Mouse (Mus musculus): ENCODE measurements around the gene Efcab11. TPM values are rescaled to one million over a fixed set of nuclear protein-coding genes. Genes with fewer than 3 reads are reported as not detected.
"Not testable (repeated sequence)": the region's sequence is repeated elsewhere in the genome, so short reads cannot be mapped to it uniquely, and the experiment has no call there.

The Efcab11 gene
- total RNA-seq, 2 experiments from 2014 or later: 0.66 to 0.74 TPM

DNA sequence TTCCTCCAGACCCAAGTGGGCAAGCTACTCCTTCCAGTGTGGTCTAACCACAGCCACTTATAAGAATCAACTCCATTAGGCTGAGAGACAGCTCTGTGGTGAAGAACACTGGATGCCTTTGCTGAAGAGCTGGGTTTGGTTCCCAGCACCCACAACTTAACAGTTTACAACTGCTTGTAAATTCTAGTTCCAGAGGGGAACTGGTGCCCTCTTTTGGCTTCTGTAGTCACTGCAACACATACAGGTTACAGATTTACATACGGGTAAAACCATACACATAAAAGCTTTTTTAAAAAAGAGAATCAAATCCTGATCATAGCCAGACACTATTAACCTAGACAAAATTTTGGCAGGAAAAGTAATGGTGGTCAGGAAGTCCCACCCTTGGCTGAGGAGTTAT, 50.8 kb downstream of the Efcab11 start:
- intact Hi-C loops (cut with DNase I; ENCODE audit: low total_unique reads): loop anchor here (10.0 kb wide), 1 partner anchor 89 kb away; no protein-coding TSS in a partner anchor
- DNase-seq: no peak

DNA sequence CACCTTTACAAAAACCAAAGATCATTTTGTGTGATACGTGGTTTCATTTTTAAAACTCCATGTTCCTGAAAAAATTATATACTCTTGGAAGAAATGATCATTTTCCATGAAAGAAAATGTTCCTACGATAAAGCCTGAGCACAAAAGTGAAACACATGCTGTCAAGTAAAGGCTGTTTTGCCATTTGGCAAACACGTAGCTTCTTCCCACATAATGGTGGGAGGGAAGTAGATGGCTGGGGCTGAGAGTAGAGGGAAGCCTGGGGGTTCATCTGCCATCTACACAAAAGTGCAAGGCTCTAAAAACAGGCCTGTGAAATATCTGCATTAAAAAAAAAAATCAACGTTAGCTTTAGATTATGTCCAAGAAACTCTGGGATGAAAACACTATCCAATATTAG, 61.6 kb downstream of the Efcab11 start:
- no peak for DNase-seq
- intact Hi-C loops (cut with DNase I; ENCODE audit: low total_unique reads): no loop called here

DNA sequence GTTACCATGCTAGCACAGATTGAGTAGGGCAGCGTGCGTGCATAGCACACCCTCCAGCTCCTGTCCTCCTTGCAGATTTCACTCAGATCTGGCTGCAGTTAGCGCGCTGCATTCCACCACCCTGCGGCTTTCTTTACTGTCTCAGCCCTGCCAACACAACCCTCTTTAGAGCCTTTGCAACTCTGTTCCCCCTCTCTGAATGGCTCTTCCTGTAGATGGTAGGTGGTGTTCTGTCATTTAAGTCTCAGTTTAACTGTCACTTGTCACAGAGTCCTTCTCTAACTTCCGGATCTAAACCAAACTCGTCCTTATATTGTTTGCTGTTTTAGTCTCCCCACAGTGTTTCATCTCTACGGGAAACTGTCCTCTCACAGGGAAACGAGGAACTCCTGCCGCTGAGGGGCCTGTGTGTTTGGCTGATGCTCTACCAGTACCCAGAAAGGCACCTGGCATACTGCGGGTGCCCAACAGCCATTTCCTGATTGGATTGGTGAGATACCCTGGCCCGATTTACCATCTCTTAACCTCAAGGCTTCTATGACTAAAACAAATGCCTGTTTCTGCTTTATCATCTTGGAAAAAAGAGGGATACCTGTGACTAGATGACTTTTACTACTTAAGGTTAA, 62.8 kb downstream of the Efcab11 start:
- intact Hi-C loops (cut with DNase I; ENCODE audit: low total_unique reads): no loop called here
- no peak for DNase-seq

DNA sequence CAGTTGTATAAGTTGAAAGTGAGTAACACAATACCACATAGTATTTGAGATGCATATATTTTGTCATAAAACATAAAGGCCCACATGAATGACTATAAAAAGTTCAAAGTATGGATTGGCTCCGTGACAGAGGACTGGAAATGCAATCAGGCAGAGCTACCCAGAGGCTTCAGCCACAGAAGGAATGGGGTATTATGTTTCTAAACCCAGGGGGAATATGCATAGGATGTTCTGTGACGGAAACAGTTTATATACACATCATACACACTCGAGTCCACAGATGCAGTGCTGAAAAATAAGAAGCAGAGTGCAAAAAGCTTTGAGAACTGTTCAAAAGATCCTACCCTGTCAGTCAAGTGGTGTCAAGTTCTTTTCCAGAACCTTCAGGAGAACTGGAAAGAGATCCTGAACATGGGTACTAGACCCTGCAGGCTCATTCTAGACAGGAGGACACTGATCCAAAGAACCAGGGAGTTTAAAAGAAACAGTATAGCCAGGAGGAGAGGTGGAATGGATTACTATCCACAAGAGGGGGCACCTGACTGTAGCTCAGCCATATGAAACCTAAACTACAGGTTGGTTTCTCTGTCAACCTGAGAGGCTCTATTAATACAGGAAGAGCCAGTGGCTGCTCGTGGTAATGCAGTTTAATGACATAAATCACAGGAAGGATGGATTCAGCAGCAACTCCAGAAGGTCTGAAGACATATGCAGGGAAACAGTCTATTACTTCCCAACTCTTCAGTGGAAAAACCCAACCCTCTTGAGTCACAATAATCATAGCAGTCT, 64.9 kb downstream of the Efcab11 start:
- intact Hi-C loops (cut with DNase I; ENCODE audit: low total_unique reads): no loop called here
- DNase-seq: no peak

DNA sequence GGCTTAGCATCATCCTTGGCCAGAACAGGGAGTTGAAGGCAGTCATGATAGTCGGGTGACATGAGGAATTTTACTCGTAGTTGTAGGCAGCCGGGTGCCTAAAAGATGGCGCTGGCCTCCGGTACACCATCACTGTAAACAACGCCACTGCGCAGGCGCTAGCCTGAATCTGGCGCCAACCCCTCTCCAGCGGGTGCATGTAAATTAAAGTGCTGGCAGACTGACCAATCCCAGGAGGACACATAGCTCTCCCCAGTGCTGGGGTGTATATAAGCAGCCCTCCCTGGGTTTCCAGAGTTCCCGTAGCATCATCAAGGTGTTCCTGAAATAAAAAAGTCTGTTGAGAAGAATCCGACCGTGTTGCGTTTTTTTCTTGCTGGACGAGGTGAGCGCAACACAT, 66.2 kb downstream of the Efcab11 start:
- DNase-seq; intact Hi-C loops (cut with DNase I; ENCODE audit: low total_unique reads): not testable (repeated sequence)

DNA sequence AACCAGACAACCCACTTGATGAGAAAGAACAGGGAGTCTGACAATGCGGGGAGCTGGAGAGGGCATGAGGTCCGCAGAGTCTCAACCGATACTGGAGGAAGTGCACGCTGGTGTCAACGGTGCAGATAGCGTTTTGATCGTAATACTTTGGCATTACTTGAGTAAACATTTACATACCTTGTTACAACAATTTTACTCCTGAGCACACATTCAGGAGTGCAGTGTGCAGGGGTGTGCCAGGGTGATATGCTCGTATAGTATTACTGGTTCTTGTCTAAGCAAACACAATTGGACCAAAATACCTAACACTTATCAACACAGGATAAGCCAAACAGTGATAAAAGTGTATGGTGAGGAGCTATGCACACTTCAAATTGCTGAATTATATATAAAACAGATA, 69.0 kb downstream of the Efcab11 start:
- intact Hi-C loops (cut with DNase I; ENCODE audit: low total_unique reads): no loop called here

DNA sequence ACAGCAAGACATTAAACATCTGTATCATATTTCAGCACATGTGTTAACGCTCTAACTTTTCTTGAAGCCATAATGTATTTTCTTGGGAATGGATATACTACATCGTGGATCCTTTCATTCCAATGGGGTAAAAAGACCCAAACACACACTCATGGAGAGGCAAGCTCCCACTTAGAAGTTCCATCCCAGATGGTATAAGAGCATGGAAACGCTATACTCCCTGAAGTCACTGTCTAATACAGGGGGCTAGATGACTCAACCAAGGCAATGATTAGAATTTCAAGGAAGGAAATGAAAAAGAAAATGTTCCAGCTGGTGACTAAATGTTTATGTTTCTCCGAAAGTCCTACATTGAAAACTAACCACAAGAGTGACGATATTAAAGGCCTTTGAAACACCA, 76.3 kb downstream of the Efcab11 start:
- intact Hi-C loops (cut with DNase I; ENCODE audit: low total_unique reads): no loop called here
- DNase-seq: no peak

More for the DNA sequence above, 69.0 kb downstream of the Efcab11 start:
- no peak for DNase-seq

DNA sequence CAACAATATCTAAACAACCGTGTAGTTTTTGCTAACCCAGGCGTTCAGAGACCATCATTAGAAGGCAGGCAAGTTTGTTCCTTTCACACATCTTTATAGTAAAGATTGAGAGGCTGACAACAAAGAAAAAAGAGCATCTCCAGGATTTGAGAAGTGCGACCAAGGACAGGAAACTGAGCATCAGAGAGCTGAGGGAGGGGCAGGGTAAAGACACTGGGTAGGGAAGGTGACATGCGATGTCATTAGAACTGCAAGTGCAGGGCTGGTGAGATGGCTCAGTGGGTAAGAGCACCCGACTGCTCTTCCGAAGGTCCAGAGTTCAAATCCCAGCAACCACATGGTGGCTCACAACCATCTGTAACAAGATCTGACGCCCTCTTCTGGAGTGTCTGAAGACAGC, 77.5 kb downstream of the Efcab11 start:
- intact Hi-C loops (cut with DNase I; ENCODE audit: low total_unique reads); DNase-seq: not testable (repeated sequence)

DNA sequence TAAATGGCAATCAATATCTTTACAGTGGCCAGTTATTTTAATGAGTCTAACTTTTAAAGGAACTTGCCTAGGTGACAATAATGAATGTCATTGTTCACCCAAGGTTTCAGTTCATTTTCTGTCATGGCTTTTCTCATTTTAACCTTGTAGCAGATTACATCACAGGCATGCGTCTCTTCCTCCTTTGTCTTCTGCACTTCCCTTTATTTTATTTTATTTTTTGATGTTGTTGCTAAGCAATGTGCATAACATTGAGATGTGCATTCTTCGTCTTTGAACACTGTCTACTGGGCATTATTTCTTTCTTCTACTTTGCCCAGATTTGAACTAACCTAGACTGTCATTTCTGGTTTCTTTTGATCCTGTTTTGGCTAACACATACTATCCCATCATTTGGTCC, 88.3 kb downstream of the Efcab11 start:
- DNase-seq: no peak
- intact Hi-C loops (cut with DNase I; ENCODE audit: low total_unique reads): no loop called here

DNA sequence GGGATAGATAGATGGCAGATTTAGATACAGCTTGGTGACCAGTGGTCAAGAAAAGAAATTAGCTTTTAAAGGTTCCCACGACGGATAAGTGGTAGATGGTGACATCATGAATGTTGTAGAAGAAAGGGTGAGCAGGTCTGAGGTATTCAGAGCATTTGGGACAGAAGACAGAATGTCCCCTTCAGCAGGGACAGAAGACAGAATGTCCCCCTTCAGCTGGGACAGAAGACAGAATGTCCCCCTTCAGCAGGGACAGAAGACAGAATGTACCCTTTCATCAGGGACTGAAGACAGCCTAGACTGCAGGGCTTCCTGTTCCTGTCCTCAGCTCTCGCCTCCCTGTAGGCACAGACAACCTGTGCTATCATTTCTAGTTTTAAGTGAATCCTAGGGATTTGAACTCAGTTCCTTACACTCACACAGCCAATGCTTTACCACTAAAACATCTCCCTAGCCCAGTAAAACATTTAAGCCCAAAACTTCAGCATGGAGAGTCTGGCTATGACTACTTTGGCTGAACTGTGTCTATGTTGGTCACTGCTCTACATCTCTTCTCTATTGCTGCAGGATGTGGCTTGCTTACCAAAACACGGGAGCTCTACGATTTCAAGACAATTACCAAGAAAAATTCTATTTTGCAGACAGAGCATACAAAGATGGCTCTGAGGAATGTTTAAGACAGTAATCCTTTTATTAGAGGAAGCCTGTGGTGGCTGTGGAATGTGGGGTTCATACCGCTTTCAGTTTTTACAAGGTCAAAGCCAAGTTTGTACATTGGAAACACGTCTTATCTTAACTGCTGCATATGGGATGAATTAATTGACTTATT, 89.2 kb downstream of the Efcab11 start:
- intact Hi-C loops (cut with DNase I; ENCODE audit: low total_unique reads): no loop called here
- DNase-seq: no peak

DNA sequence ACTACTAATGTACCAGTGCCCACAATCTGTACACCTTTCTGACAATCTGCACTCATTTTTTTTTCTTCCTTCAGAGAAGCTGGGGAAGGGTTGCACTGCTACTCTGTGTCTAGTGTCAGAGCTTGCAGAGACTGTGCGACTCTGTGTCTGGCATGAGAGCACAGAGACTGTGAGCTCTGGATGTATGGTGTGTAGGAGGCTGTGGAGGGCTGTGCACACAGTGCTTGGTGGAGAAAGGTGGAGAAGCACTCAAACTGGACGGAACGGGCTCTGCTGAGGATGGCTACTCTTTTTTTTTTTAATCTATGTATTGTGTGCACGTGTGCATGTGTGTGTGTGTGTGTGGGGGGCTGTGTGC, 90.1 kb downstream of the Efcab11 start:
- intact Hi-C loops (cut with DNase I; ENCODE audit: low total_unique reads): no loop called here

DNA sequence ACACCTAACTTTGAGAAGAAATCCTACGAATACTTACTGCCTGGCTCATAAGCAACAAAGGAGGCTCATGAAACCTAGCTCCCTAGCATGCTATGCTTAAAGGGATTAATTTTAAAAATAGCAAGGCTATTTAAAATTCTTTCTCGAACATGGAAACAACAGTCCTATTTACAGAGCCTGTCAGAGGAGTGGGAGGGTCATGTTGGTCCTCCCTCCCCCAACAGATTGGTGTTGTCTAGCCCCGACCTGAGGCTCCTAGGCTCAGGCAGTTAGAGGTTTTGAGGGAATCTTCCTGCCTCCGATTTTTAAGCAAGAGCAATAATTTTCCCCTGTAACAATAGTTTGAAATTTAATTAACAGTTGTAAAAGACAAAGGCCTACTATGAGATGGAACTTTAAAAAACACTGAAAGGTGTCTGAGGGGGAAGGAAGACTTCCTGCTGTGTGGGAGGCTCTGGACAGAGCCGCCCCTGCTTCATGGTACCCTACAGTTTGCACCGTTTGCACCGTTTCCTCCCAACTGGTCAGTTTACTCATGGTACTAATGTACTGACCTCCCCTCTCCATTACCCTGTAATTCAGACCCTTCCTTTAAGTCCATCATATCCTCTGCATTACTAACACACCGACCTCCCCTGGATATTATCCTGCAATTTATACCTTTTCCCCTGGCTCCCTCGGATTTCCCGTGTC, 90.6 kb downstream of the Efcab11 start:
- intact Hi-C loops (cut with DNase I; ENCODE audit: low total_unique reads): no loop called here
- no peak for DNase-seq

More for the DNA sequence above, 90.1 kb downstream of the Efcab11 start:
- DNase-seq: no peak

DNA sequence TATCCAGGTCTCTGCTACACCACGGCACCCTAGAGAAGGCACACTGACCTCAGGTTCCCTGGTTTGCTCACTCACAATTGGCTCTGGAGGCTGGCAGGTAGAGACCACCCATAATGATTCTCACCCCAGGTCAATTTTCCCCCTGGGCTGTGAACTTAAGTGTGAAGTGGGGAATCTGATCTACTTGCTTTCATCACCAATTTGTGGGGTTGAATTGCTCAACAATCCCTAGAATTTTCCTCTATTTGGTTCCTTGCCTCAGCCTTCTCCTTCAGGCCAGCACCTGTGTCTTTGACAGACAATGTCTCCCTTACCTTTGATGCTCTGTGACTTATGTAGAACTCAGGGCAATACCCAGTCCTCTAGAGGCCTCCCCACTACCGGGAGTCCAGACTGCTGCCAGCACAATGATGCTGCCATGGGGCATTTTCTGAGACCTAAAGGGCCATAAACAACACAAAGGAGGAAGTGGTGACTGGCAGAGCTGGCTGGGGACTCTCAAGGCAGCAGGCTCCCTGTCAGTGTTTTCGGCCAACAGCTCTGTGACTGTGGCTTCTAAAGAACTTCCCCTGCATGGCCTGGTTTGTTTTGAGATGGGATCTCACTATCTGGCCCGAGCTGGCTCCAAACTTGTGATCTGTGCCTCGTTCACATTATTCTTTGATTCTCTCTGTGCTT, 94.8 kb downstream of the Efcab11 start:
- intact Hi-C loops (cut with DNase I; ENCODE audit: low total_unique reads): no loop called here
- DNase-seq: no peak

DNA sequence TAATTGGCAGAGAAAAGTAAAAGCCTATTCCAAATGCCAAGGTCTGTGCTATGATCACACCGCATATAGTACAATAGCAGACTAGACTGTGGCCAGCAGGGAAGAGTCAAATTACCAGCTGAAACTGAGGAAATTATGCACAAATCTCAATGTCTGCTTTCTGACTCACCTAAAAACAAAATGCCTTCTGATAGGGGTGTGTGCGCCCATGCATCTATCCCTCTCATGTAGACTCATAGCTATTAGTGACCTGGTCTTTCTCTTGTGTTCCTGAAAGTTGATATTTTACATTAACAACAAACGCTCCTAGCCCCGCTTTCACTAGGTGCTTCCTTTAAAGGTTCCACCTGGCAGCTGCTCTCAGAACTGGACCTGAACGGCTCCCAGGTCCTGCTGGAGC, 102.5 kb downstream of the Efcab11 start:
- DNase-seq: no peak
- intact Hi-C loops (cut with DNase I; ENCODE audit: low total_unique reads): no loop called here

DNA sequence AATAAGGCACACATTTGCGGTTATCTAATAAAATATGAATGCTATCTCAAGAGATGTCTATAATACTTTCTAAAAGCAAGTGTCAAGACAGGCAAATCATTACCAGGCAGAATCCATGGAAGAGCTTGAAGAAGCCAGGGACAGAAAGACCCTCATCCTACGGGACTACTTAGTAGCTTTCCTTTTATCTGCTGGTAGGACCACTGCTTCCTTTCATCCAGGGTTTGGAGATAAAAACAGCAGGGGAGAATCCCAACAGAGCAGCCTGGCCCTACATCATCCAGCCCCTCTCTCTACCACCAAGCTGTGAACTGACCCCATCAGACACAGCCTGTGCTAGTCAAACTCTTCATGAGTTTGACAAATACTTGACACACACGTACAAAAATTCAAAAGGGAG, 103.8 kb downstream of the Efcab11 start:
- no peak for DNase-seq
- intact Hi-C loops (cut with DNase I; ENCODE audit: low total_unique reads): no loop called here

DNA sequence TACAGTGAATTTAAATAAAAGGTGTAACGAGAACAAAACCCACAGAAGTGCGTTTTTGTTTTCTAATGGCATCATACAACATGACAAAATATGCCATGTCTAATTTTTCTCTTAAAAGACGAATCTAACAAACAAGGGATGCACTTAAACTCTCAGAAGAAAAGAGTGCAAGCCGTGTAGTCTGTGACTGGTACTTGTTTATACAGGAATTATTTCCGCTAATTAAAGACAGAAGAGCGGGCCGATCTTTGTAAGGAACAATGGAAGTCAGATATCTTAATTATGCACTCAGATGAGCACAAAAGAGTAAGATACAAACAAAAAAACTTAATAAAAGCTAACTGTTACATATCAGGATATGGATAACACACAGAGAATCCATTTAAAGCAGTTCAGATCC, 104.3 kb downstream of the Efcab11 start:
- intact Hi-C loops (cut with DNase I; ENCODE audit: low total_unique reads): no loop called here
- DNase-seq: no peak

DNA sequence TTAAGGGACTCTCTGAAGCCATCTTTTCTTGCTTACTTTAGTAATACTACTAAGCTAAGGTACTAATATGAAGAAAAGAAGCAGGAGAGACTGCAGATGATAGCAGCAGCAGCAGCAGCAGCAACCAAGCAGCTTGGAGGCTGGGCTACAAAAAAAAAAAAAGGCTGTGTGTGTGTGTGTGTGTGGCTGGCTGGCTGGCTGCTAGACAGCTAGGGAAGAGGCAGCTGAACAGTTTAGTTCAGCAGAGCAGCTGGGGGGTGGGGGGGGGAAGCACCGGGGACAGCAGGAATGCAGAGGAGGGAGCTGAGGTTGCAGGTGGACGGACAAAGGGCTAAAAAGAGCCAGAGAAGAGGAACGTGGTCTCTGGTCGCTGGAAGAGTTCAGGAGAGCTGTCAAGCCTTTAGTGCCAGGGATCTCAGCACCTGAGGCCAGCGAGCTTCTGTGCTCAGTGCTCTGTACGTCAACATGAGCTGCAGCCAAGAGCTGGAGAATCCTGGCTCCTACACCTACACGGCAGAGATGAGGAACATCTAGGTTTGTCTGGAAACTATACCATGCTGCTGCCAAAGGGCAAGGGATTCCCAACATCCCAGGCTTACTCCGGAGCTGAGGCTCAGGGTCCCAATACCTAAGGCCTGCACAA, 107.6 kb downstream of the Efcab11 start:
- intact Hi-C loops (cut with DNase I; ENCODE audit: low total_unique reads): no loop called here
- no peak for DNase-seq

DNA sequence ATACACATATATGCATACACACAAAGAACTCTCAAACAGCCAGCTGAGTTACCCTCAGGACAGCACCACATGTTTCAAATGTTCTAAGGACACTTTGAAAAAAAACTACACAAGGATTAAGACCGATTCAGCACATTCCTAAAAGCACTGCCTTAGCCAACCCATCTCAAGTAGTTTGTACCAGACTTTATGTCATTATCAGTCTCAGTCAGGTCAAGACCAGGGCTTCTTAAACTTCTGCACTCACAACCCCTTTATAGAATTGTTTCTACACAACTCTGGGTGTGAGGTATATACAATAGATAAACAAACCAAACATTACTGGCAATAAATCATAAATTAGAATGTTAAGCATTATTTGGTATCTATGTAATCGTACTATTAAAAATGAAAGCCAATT, 109.4 kb downstream of the Efcab11 start:
- intact Hi-C loops (cut with DNase I; ENCODE audit: low total_unique reads): no loop called here
- no peak for DNase-seq

DNA sequence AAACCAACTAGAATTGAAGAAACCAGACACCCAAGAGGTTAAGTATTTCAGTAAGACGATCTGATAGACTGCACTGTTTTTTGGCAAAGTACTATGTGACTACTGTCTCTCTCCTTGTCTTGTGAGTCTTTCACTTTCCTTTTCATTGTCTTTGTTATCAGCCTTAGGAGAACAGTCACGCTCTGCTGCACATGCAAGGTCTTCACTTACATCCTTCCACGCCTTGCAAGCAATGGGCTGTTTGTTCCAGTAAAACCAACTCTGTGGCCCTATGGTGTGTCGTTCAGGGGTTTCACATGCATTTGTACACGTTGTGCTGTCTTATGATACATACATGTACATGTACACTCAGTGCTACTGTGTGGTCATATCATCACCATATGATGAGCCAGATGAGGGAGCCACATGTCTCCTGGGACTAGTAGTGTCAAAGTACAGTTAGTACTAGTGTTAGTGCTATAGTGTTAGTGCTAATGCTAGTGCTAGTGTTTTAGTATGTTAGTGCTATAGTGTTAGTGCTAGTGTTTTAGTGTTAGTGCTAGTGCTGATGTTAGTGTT, 110.5 kb downstream of the Efcab11 start:
- no peak for DNase-seq
- intact Hi-C loops (cut with DNase I; ENCODE audit: low total_unique reads): no loop called here

All from gastrocnemius, postnatal 14 days (tissue).